Mouse (Mus musculus) intestine, embryonic 14.5 days (tissue): ENCODE measurements at regions not wholly inside any gene's neighbourhood (a gene's known extent, or its start where the extent isn't known, plus 50 kb on each side); places are given as distances from the start of the nearest gene placed in this dataset.
"Not testable (repeated sequence)": the region's sequence is repeated elsewhere in the genome, so short reads cannot be mapped to it uniquely, and the experiment has no call there.

ENCODE experiments used
- ATAC-seq: fragments of 200-750 bp; cut with Nextera tagmentation; replicated peaks from 2 replicates; pipeline ENCODE4 v1.8.0; 2017; ENCODE audit warnings: low read depth, moderate number of reproducible peaks, moderate TSS enrichment, moderate library complexity; ENCODE audit not compliant: low FRiP score, low TSS enrichment
- DNase-seq: peaks from one replicate; pipeline ENCODE4 v3.0.0-alpha.2; 2018; ENCODE audit warnings: low spot score
- H3K27ac ChIP-seq: fragments of 300-500 bp; sonication (generic); 2 replicates; pipeline ENCODE4 v1.5.1; 2014; ENCODE audit warnings: low read depth, mild to moderate bottlenecking, control low read depth
- H3K27me3 ChIP-seq: fragments of 300-500 bp; sonication (generic); replicated peaks from 2 replicates; pipeline ENCODE4 v1.6.1; 2014; ENCODE audit warnings: low read length, control low read depth; ENCODE audit not compliant: control insufficient read depth, insufficient read depth
- H3K36me3 ChIP-seq: fragments of 300-500 bp; sonication (generic); 2 replicates; pipeline ENCODE4 v1.6.1; 2014; ENCODE audit warnings: low read length, control low read depth; ENCODE audit not compliant: control insufficient read depth, insufficient read depth
- H3K4me1 ChIP-seq: fragments of 300-500 bp; sonication (generic); replicated peaks from 2 replicates; pipeline ENCODE4 v1.6.1; 2014; ENCODE audit warnings: low read length, control low read depth, mixed read lengths; ENCODE audit not compliant: control insufficient read depth, insufficient read depth
- H3K4me2 ChIP-seq: fragments of 300-500 bp; sonication (generic); 2 replicates; pipeline ENCODE4 v1.6.1; 2014; ENCODE audit warnings: low read length
- H3K4me3 ChIP-seq: fragments of 300-500 bp; sonication (generic); 2 replicates; pipeline ENCODE4 v1.5.1; 2014; ENCODE audit warnings: low read depth, low read length, control low read depth, mixed read lengths
- H3K9ac ChIP-seq: fragments of 300-500 bp; sonication (generic); 2 replicates; pipeline ENCODE4 v1.6.1; 2014; ENCODE audit warnings: mild to moderate bottlenecking, low read length
- H3K9me3 ChIP-seq: fragments of 300-500 bp; sonication (generic); 2 replicates; pipeline ENCODE4 v1.6.1; 2016; ENCODE audit warnings: low read length, control low read depth; ENCODE audit not compliant: control insufficient read depth
- WGBS: fragments of 180-500 bp; shearing (Covaris S2); extraction: QIAGEN DNeasy Blood & Tissue Kit; methylation state at CpG from one replicate; pipeline ENCODE4 v1.1.7; 2014; 5-methylcytosine and 5-hydroxymethylcytosine counted together

DNA sequence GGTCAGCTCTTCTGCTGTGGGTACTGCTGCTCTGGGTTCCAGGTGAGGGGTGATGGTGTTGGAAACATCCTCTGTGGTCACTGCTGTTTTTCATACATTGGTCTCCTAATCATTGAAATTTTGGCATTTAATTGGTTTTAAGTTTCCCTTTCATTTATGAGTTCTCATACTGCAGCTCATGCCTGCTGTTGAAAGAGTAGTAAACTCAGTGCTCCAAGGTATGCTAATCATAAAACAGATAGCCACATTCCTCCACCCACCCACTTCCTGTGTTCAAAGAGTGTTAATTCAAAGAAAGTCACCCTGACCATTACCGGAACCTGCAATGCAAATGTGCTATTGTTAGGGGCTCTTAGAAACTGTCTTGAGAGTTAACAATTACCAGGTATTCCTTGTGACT, 688.9 kb downstream of the Rpia start:
- not testable (repeated sequence) for H3K9me3 ChIP-seq, H3K4me1 ChIP-seq, H3K4me3 ChIP-seq, H3K27me3 ChIP-seq, H3K4me2 ChIP-seq, H3K36me3 ChIP-seq, ATAC-seq, H3K27ac ChIP-seq, H3K9ac ChIP-seq, DNase-seq
- 50% methylated on average over 1 of the region's 1 CpGs for WGBS

GRCm38 (mm10) chr6:70088041-70088440, 704.0 kb downstream of the Rpia start:
- ATAC-seq (no peak), DNase-seq (no peak)
- H3K36me3 ChIP-seq: no peaks in the 10 kb centered on the region
- H3K27me3 ChIP-seq: no peaks in the 10 kb centered on the region
- no peak overlapping the region for H3K4me2 ChIP-seq
- H3K4me1 ChIP-seq: no peaks in the 10 kb centered on the region
- no peak overlapping the region for H3K4me3 ChIP-seq
- H3K9me3 ChIP-seq: no peaks in the 10 kb centered on the region
- 93% methylated on average over 19 of the region's 19 CpGs for WGBS
- H3K9ac ChIP-seq: no peak overlapping the region
- no peak overlapping the region for H3K27ac ChIP-seq

DNA sequence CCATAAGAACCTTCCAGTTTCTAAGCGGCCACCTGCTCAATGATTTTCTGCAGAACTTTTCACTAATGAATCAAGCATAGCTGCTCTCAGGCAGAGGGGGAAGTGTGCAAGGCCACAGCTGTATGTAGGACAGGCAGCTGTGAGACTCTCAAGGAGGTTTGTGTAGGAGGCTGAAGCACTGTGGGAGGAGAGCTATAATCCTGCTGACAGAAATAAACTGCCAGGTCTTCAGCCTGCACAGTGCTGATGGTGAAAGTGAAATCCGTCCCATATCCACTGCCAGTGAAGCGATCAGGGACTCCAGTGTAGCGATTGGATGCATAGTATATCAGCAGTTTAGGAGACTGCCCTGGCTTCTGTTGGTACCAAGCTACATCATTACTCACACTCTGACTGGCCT, 718.2 kb downstream of the Rpia start:
- Histone ChIP-seq H3K4me3 (no peak overlapping the region), H3K4me1 (no peaks in the 10 kb centered on the region), H3K27ac (peak overlapping the region; percentile 38), H3K9ac (no peak overlapping the region), H3K9me3 (no peaks in the 10 kb centered on the region), H3K4me2 (no peak overlapping the region), H3K27me3 (no peaks in the 10 kb centered on the region), H3K36me3 (no peaks in the 10 kb centered on the region)
- ATAC-seq (no peak), DNase-seq (no peak)
- 53% methylated on average over 4 of the region's 4 CpGs for WGBS

- 77% methylated on average over 3 of the region's 3 CpGs for WGBS
- Histone ChIP-seq H3K36me3 (no peaks in the 10 kb centered on the region), H3K4me1 (no peaks in the 10 kb centered on the region), H3K4me2 (no peak overlapping the region), H3K27me3 (no peaks in the 10 kb centered on the region), H3K27ac (no peak overlapping the region), H3K4me3 (no peak overlapping the region), H3K9ac (no peak overlapping the region), H3K9me3 (no peaks in the 10 kb centered on the region)
- ATAC-seq (no peak), DNase-seq (no peak)
Measured at GRCm38 (mm10) chr6:70072007-70072406, 720.0 kb downstream of the Rpia start.

GRCm38 (mm10) chr6:70067716-70068415, 724.2 kb downstream of the Rpia start:
- Histone ChIP-seq H3K9me3 (peaks cover 4% of the 10 kb centered on the region; the same call in 1 of the 2 replicates), H3K4me2 (no peak overlapping the region), H3K4me1 (no peaks in the 10 kb centered on the region), H3K36me3 (no peaks in the 10 kb centered on the region), H3K9ac (no peak overlapping the region), H3K27ac (no peak overlapping the region), H3K27me3 (no peaks in the 10 kb centered on the region), H3K4me3 (no peak overlapping the region)
- no peak for ATAC-seq
- 80% methylated on average over 6 of the region's 6 CpGs for WGBS
- DNase-seq: no peak

DNA sequence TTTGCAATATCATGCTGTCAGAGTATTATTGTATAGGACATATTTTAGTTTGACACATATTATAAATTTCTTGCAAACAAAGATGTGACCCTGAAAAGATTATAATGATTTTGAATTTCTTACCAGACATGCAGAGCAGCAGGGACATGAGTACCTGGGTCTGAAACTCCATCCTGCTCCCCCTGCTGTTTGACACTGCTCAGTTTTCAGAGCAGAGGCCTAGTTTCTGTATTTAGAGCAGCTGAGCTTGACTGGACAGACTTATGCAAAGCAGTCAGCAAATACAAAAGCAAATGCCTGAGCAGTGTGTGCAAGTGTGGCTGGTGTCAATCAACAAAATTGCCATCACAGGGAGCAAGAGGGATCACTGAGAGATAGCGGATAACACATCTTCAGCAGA, 733.0 kb downstream of the Rpia start:
- Histone ChIP-seq H3K4me3 (no peak overlapping the region), H3K4me2 (no peak overlapping the region), H3K27ac (no peak overlapping the region), H3K9me3 (no peaks in the 10 kb centered on the region), H3K27me3 (no peaks in the 10 kb centered on the region), H3K4me1 (no peaks in the 10 kb centered on the region), H3K9ac (no peak overlapping the region), H3K36me3 (no peaks in the 10 kb centered on the region)
- DNase-seq: no peak
- WGBS: 90% methylated on average over 1 of the region's 1 CpGs
- no peak for ATAC-seq

- Histone ChIP-seq H3K4me1 (no peaks in the 10 kb centered on the region), H3K4me3 (no peak overlapping the region), H3K27ac (no peak overlapping the region), H3K36me3 (no peaks in the 10 kb centered on the region), H3K27me3 (no peaks in the 10 kb centered on the region), H3K9me3 (no peaks in the 10 kb centered on the region), H3K4me2 (no peak overlapping the region), H3K9ac (no peak overlapping the region)
- 81% methylated on average over 3 of the region's 3 CpGs for WGBS
- no peak for ATAC-seq
- DNase-seq: no peak
Measured at GRCm38 (mm10) chr6:70058374-70058773, 733.7 kb downstream of the Rpia start.

DNA sequence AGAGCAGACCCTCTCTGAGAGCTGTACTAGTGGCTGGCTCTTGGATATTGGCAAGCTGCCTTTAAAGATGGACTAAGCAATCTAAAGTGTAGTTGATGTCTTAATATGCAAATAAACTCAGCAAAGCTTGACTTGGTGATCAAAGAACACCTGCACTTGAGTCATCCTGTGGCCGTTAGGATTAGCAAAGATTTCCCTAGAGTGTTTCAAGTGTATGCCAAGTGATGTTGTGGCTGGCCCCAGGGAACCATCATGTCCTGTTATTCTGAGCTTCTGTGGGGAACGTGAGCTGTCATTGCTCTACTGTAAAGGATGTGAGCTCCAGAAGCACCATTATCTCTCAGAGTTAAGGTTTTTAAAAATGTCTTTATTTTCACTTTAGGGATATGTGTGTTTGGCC, 751.1 kb downstream of the Rpia start:
- Histone ChIP-seq H3K27ac (no peak overlapping the region), H3K4me3 (no peak overlapping the region), H3K9ac (no peak overlapping the region), H3K4me2 (no peak overlapping the region), H3K36me3 (no peaks in the 10 kb centered on the region), H3K9me3 (no peaks in the 10 kb centered on the region), H3K4me1 (no peaks in the 10 kb centered on the region), H3K27me3 (no peaks in the 10 kb centered on the region)
- 65% methylated on average over 2 of the region's 2 CpGs for WGBS
- no peak for ATAC-seq
- DNase-seq: no peak

- Histone ChIP-seq H3K27ac (no peak overlapping the region), H3K36me3 (no peaks in the 10 kb centered on the region), H3K9me3 (no peaks in the 10 kb centered on the region), H3K27me3 (no peaks in the 10 kb centered on the region), H3K4me2 (no peak overlapping the region), H3K4me3 (no peak overlapping the region), H3K9ac (no peak overlapping the region), H3K4me1 (no peaks in the 10 kb centered on the region)
- no peak for ATAC-seq
- WGBS: 80% methylated on average over 1 of the region's 1 CpGs
- DNase-seq: no peak
Measured at GRCm38 (mm10) chr6:70033674-70034073, 758.4 kb downstream of the Rpia start.
